Mouse (Mus musculus) ES-E14 (cell line): ENCODE measurements around the gene Pdk3. TPM values are rescaled to one million over a fixed set of nuclear protein-coding genes. Genes with fewer than 3 reads are reported as not detected.

Experiments
- DNase-seq: peaks from one replicate; pipeline ENCODE4 v3.0.0-alpha.2; 2013; ENCODE audit warnings: low read depth, low spot score
- H3K27ac ChIP-seq: 2 replicates; pipeline ENCODE4 v1.5.1; 2012; ENCODE audit warnings: low read depth, mild to moderate bottlenecking, low read length, moderate library complexity, mixed read lengths; ENCODE audit not compliant: poor library complexity, insufficient read depth, severe bottlenecking
- H3K36me3 ChIP-seq: 2 replicates; pipeline ENCODE4 v1.6.1; 2012; ENCODE audit warnings: mild to moderate bottlenecking, low read length, moderate library complexity, mixed read lengths; ENCODE audit not compliant: control insufficient read depth, poor library complexity, insufficient read depth, severe bottlenecking
- H3K4me1 ChIP-seq, 2 experiments: fragments of 150-350 bp in 1 of 2; sonication (generic) in 1 of 2; 2 replicates each; pipeline ENCODE4 v1.6.1; 2012; ENCODE audit warnings: low read length in 2 of 2, mild to moderate bottlenecking in 1 of 2, mixed read lengths in 1 of 2; ENCODE audit not compliant: control insufficient read depth in 2 of 2, insufficient read depth in 2 of 2, poor library complexity in 1 of 2
- H3K4me3 ChIP-seq, 2 experiments: fragments of 150-350 bp in 1 of 2; sonication (generic) in 1 of 2; 2 replicates each; pipeline ENCODE4 v1.5.1; 2012; ENCODE audit warnings: low read length in 2 of 2, low read depth in 1 of 2, mild to moderate bottlenecking in 1 of 2, mixed read lengths in 1 of 2; ENCODE audit not compliant: insufficient read depth in 1 of 2, poor library complexity in 1 of 2, severe bottlenecking in 1 of 2
- H3K9ac ChIP-seq: 2 replicates; pipeline ENCODE4 v1.6.1; 2012; ENCODE audit warnings: low read depth, mild to moderate bottlenecking, low read length, mixed read lengths; ENCODE audit not compliant: poor library complexity, insufficient read depth, severe bottlenecking
- H3K9me3 ChIP-seq: fragments of 150-350 bp; sonication (generic); 2 replicates; pipeline ENCODE4 v1.6.1; 2012; ENCODE audit warnings: low read depth, mild to moderate bottlenecking, low read length; ENCODE audit not compliant: control insufficient read depth, insufficient read depth
- CHD2 ChIP-seq: IDR thresholded peaks from 2 replicates; pipeline ENCODE4 v1.6.1; 2014; ENCODE audit warnings: mild to moderate bottlenecking, low read depth, low read length, inconsistent platforms
- HCFC1 ChIP-seq: IDR thresholded peaks from 2 replicates; pipeline ENCODE4 v1.6.1; 2012; ENCODE audit warnings: low read length, inconsistent platforms, borderline replicate concordance; ENCODE audit not compliant: insufficient read depth
- MAFK ChIP-seq: IDR thresholded peaks from 2 replicates; pipeline ENCODE4 v1.6.1; 2014; ENCODE audit warnings: mild to moderate bottlenecking, low read depth, low read length, inconsistent platforms; ENCODE audit not compliant: insufficient read depth
- ZC3H11A ChIP-seq: IDR thresholded peaks from 2 replicates; pipeline ENCODE4 v1.6.1; 2012; ENCODE audit warnings: low read depth, mild to moderate bottlenecking, inconsistent platforms, low read length, borderline replicate concordance
- ZNF384 ChIP-seq: IDR thresholded peaks from 2 replicates; pipeline ENCODE4 v1.6.1; 2012; ENCODE audit warnings: low read depth, low read length, inconsistent platforms
- in situ Hi-C, 2 experiments: fragments of 600-800 bp; cut with MboI; formaldehyde crosslinking; loops; one replicate each; pipeline ENCODE4 v1.15.1; 2025; ENCODE audit warnings: low sequenced_read_pairs in 2 of 2, inconsistent platforms in 1 of 2; ENCODE audit not compliant: unreplicated experiment in 2 of 2
- total RNA-seq: library from RNA; depleted of rRNA; stranded (reverse); fragments of 300-350 nt; gene quantifications from 2 replicates; pipeline ENCODE4 v1.2.3, GENCODE M21; 2012

The Pdk3 gene
- total RNA-seq, 1 experiment = 23.4 TPM

DNA sequence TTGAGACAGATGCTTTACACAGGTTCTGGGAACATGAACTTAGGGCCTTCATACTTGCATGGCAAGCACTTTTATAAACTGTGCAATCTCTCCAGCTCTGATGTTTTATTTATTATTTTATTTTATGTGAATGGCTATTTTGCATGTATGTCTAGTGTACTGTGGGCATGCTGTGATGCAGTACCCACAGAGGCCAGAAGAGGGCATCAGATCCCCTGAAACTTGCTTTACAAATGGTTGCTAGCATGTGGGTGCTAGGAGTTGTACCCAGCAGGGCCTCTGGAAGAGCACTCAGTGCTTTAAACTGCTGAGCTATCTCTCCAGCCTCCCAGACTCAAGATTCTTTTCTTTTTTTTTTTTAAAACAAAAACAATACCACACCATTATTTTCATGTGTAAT is 38.8 kb downstream of the Pdk3 start:
- no peak overlapping the region for H3K27ac ChIP-seq
- H3K36me3 ChIP-seq = no peaks in the 10 kb centered on the region; the same call in 1 of the 2 replicates
- TF ChIP-seq ZNF384 = no peak
- no peak for TF ChIP-seq CHD2
- peak; percentile 22 for DNase-seq
- in situ Hi-C loops = no loop called here
- no peak overlapping the region for H3K9ac ChIP-seq
- no peaks in the 10 kb centered on the region for H3K4me1 ChIP-seq
- no peaks in the 10 kb centered on the region for H3K9me3 ChIP-seq
- no peak overlapping the region for H3K4me3 ChIP-seq

GRCm38 (mm10) chrX:93789562-93789961 is 42.4 kb downstream of the Pdk3 start:
- in situ Hi-C loops = no loop called here
- H3K4me1 ChIP-seq = no peaks in the 10 kb centered on the region
- no peak overlapping the region for H3K27ac ChIP-seq
- H3K9ac ChIP-seq = no peak overlapping the region
- TF ChIP-seq HCFC1 = no peak
- TF ChIP-seq ZNF384 = no peak
- no peak for TF ChIP-seq CHD2
- no peak for TF ChIP-seq MAFK
- H3K36me3 ChIP-seq = no peaks in the 10 kb centered on the region
- H3K9me3 ChIP-seq = no peaks in the 10 kb centered on the region
- no peak overlapping the region for H3K4me3 ChIP-seq
- DNase-seq = no peak

DNA sequence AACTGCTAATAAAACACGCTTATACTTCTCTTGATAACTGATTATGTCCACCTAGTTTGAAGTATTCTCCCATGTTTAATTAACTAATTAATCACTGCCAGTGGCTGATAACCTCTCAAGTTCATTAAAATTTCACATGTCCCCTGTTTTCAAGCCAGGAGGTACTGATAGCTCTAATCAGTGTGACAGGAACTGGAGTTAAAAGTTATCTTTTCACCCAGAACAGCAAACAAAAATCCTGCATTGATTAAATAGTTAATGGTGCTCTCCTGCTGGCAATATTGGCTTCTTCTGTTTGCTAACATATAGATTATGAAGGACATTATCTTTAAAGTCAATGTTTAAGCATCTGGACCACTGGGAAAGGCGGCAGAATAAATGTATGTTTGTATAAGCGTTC is 71.2 kb downstream of the Pdk3 start:
- H3K9me3 ChIP-seq = no peaks in the 10 kb centered on the region
- TF ChIP-seq MAFK (no peak), CHD2 (no peak), ZC3H11A (no peak)
- H3K4me3 ChIP-seq = no peak overlapping the region
- no peak overlapping the region for H3K27ac ChIP-seq
- no peaks in the 10 kb centered on the region for H3K4me1 ChIP-seq
- in situ Hi-C loops = no loop called here
- no peak for DNase-seq
- no peaks in the 10 kb centered on the region for H3K36me3 ChIP-seq
- no peak overlapping the region for H3K9ac ChIP-seq

GRCm38 (mm10) chrX:93756867-93757455 is 75.0 kb downstream of the Pdk3 start:
- no peaks in the 10 kb centered on the region for H3K36me3 ChIP-seq
- H3K4me1 ChIP-seq = no peaks in the 10 kb centered on the region
- in situ Hi-C loops = no loop called here
- no peak overlapping the region for H3K27ac ChIP-seq
- H3K9me3 ChIP-seq = no peaks in the 10 kb centered on the region
- DNase-seq = no peak
- no peak overlapping the region for H3K9ac ChIP-seq
- no peak for TF ChIP-seq ZNF384
- TF ChIP-seq MAFK = no peak
- no peak for TF ChIP-seq CHD2
- TF ChIP-seq HCFC1 = no peak
- no peak for TF ChIP-seq ZC3H11A
- H3K4me3 ChIP-seq = no peak overlapping the region

GRCm38 (mm10) chrX:93755210-93755842 is 76.7 kb downstream of the Pdk3 start:
- no peaks in the 10 kb centered on the region for H3K9me3 ChIP-seq
- no peak for DNase-seq
- no peak overlapping the region for H3K9ac ChIP-seq
- in situ Hi-C loops = no loop called here
- no peak overlapping the region for H3K4me3 ChIP-seq
- TF ChIP-seq CHD2 (no peak), HCFC1 (no peak), MAFK (no peak), ZNF384 (no peak), ZC3H11A (no peak)
- H3K4me1 ChIP-seq = no peaks in the 10 kb centered on the region
- no peaks in the 10 kb centered on the region for H3K36me3 ChIP-seq
- H3K27ac ChIP-seq = no peak overlapping the region
